Mouse (Mus musculus) right cerebral cortex, postnatal 4 days (tissue): ENCODE measurements around the gene Rap2c.

Experiments
- DNase-seq: peaks from one replicate; pipeline ENCODE4 v3.0.0-alpha.2; 2022

The Rap2c gene

GRCm38 (mm10) chrX:50968157-50968932 is 49.5 kb downstream of the Rap2c start:
- DNase-seq: no peak

- no peak for DNase-seq
Measured at GRCm38 (mm10) chrX:50965157-50965556, 52.7 kb downstream of the Rap2c start.

GRCm38 (mm10) chrX:50962955-50963354 is 54.9 kb downstream of the Rap2c start:
- DNase-seq: no peak
